Mouse (Mus musculus): ENCODE measurements around the gene Gli3. TPM values are rescaled to one million over a fixed set of nuclear protein-coding genes. Genes with fewer than 3 reads are reported as not detected.

Gli3 gene
- total RNA-seq, 1 experiment from 2014 or later = 10.1 TPM

GRCm38 (mm10) chr13:15495820-15496219, 32.8 kb downstream of the Gli3 start:
- DNase-seq = no peak

DNA sequence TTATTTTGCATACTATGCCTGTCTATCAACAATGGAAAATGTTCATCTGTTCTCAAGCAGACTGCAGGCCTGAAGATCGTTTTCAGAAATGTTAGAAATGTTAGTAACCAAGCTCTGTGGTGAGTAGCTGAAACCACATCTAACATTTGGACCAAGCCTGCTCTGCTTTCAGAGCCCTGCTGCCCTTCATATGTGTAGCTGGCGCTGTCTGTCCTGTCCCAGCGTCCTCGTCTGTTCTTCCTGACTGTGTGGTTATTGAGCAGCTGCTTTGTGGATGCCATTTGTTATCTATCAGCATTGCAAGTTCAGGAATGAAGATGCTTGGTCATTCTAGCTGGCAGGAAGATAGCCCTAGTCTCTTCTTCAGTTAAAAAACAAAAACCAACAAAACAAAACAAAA, 35.3 kb downstream of the Gli3 start:
- DNase-seq = no peak

- DNase-seq = no peak
These were observed 47.9 kb downstream of the Gli3 start for GRCm38 (mm10) chr13:15510925-15511324.

DNA sequence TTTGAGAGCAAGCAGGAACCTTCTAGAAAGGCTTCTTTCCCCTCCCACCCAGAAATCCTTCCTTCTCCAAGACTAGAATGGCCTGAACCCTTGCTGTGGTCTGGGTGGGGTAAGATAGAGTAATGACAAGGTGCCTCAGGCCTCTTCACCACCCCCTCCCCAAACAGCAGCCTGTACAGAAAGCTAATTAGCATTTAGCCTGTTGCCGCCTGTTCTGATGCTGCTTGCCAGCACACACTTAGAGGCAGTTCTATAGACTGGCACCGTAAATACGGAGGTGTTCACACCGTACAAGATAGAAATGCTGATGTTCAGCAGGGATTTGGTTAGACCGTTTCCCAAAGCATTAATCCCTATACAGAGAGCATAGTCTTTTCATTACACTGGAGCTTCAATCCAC, 50.1 kb downstream of the Gli3 start:
- no peak for DNase-seq

- no peak for DNase-seq
These were observed 51.0 kb downstream of the Gli3 start for GRCm38 (mm10) chr13:15514082-15514481.

DNA sequence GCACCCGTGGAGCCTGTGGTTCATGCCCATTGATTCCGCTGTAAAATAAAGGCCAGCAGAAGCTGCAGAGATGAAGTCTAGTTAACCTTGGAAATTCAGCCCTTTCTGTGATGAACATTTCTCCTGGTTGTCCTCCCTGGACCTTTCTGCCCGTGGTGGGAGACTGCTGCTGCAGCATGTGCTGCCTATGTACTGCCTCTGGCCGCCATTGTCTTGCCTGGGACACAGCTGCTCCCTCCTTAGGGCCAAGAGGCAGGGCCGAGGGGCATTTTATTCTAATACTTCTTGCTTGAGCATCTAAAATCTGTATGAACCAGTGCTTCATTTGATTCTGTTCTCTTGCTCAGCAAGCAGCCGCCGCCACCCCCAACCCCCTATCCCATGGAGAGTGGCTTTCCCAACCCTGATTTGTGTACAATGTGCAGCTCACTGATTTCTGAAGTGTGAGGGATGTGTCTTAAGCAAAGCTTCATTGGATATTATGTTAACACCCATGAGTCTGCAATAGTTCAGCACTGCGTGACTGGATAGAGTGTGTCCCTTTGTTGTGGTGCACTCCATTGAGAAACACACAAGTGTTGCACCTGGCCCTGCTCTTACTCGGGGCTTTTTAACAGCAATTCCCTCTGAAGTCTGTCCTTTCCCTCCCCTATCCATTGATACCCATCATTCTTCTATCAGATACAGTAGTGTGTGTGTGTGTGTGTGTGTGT, 54.2 kb downstream of the Gli3 start:
- DNase-seq = no peak

GRCm38 (mm10) chr13:15520353-15520752, 57.3 kb downstream of the Gli3 start:
- DNase-seq = no peak

- no peak for DNase-seq
These were observed 59.1 kb downstream of the Gli3 start for GRCm38 (mm10) chr13:15522153-15522552.

DNA sequence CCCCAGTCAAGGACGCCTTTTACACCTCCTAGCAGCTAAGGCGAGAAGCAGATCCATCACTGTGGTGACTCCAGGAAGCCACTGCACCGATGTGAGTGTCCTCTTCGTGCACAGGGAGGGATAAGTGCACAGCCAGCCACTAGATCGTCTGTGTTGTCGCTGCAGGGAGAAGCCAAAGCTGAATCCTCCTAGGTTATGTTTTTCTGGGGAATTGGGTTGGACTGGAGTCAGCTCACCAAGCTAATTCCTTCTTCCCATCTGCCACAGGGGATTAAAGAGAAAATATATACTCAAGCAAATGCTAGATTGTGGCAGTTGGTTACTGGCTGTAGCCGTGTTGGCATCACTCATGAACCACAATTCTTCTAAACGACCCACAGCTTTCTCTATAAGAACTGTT, 61.2 kb downstream of the Gli3 start:
- no peak for DNase-seq

DNA sequence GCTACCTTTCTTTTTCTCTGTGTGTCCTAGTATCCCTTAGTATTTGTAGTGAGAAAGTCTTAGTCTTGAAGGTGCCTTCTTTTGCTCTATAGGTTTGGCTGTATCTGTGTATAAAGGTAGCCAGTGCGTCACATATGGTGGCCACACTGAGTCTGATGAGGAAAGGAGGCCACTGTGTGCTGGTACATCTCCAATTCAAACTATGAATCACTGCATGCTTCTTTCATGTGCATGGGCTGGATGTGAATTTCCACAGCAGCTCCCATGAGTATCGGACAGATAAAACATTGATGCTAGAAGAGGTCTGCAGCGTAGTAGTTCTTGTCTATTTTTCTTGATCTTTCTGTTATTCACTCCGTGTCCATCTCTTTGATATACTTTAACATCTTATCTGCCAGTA, 63.7 kb downstream of the Gli3 start:
- DNase-seq = no peak

GRCm38 (mm10) chr13:15531568-15531967, 68.5 kb downstream of the Gli3 start:
- DNase-seq = no peak

DNA sequence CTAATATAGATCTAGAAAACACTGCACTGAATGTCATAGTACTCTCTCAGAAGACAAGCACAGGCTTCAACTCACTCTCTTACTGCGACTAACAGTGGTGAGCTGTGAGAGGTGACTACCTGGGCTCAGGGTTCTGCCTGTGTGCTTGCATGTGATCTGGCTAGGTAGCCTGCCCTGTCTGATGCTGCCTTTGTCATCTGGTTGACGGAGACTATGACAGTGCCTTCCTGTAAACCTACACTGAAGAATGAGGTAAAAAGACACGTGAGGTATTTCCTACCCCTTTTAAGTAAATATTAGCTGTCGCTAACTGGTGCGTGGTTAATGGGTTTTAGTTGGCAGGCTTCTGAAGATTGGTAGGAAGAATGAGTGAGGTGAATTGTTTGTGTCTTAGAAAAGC, 74.2 kb downstream of the Gli3 start:
- no peak for DNase-seq

DNA sequence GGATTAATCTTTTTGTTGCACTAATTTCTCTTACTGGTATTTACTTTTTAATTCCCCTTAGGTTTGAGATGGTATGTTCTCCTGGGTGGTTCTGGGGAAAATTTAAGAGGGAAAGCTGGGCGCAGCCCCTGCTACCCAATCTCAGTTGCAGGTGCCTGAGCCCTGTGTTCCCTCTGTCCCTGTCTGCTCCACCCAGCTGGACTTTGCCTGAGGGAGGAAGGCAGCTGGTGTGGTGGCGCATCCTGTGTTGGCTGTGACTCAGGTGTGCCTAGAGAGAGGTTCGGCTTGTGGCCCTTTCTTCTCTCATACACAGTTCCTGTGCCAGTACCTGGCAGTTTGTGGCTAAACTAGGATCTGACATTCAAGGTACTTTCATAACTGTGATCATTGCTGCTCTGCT, 74.6 kb downstream of the Gli3 start:
- DNase-seq = no peak

DNA sequence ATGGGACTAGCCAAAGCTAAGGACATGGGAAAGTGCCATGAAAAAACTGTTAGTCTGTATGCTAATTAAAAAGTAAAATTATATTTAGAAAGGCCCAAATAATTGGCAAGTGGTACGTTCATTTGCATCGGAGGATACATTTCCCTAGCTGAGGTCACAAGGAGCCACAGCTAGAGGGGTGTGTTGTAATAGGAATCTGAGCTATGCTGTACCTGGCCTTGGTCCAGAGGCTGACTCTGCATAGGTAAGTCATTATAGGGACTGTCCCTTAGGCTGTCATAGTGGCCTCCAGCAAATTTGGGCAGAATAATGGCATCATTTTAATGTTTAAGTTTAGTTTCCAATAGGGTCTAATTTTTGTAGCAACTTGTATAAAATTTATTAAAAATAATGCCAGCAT, 75.4 kb downstream of the Gli3 start:
- DNase-seq = no peak

DNA sequence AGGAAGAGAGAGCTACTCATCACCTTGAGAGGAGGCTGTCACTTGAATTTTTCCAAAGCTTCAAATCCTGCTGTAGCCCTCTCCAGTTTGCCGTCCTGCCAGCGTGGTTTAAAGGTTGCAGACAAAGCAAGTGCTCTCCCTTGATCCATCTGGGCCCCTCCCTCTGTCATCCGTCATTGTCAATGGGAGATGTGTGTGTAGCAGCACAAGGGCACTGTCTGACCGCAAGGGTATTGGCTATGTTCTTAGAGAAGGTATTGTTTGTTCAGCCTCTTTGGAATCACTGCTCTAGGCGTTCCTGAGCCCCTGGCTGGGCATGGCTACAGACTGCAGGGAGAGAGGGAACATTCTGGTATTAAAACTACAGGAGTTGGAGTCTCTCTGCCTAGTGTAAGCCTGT, 79.0 kb downstream of the Gli3 start:
- peak; percentile 23 for DNase-seq

DNA sequence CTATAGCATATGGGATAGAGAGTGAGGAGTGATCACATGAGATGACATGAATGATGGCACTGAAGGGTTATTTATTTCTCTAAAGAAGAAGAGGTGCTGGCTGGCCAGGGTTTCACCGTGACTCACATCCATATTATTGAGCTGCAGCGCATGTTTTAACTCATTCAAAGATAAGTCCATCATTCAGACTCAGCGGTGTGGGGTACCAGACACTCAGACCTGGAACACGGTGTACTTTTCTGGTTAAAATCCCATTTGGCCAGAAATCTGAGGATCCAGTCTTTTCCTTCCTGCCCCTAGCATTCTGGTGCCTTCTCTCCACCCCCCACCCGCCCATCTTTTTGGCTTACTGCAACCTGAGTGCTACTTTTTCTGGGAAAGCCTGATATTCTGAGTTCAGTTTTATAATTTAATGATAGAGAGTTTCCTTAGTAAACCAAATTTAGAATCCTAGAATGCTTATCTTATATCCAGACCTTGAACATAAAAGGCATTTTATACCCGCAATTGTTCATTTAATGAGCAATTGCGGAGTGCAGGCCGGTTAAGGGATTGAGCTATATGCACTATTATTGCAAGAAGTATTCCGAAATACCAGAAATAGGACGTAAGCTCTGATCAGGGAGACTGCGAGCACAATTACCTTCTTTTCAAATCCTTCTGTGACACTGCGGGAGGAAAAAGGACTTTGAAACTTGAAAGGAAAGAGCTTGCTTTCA, 80.3 kb downstream of the Gli3 start:
- DNase-seq = no peak

DNA sequence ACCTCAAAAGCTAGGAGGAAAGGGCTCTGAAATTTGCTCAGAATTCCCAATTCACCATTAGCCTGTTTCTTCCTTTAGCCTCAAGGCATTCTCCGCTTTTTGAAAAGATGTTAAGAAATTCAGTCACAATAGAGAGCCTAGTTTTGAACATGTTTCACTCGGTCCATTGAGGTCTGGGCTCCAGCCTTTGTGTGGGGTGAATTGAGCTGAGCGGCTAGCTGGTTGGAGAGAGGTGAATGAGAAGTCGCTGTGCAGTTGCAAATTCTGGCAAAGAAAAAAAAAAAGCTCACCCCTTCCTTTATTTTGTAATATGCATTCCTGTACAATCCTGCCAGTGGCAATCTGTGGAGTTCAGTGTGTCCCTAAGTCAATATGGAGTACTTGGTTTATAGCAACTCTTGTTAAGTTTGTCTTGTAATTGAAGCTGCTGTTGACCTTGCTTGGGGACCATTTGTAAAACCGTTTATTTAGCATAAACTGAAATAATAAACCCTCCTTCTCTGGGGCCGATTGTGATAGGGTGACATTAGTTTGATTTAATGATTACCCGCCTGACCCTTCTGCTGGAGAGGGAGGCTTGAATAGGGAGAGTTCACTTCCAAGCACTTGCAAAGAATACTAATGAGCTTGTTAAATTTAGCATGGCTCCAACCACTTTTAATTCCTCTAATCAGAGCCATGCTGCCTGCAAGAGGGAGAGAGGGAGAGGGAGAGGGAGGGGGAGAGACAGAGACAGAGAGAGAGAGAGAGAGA, 81.0 kb downstream of the Gli3 start:
- no peak for DNase-seq

DNA sequence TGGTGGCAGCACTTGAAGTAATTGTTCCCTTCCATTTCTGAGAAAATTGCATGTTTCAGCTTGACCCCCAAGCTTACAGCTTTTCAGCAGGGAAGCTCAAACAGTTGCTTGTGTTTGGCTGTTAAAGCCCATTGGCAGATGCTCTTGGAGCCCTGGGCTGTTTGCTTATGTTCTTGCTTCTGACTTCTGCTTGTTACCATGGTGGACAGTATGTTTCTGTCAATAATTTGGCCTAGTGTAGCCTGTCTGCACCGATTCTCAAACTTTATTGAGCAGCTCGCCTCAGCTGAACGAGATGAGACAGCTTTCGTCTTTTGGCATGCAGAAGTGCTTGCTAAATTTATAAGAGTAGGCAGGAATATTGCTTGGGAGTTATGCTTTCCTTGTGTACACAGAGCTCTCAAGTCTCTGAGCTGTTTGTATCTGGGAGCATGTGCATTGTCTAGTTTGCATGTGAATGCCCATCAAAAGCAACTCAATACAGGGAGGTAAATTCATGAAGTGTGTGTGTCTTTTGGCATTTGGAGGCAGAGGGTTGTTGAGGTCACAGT, 82.4 kb downstream of the Gli3 start:
- DNase-seq = no peak

DNA sequence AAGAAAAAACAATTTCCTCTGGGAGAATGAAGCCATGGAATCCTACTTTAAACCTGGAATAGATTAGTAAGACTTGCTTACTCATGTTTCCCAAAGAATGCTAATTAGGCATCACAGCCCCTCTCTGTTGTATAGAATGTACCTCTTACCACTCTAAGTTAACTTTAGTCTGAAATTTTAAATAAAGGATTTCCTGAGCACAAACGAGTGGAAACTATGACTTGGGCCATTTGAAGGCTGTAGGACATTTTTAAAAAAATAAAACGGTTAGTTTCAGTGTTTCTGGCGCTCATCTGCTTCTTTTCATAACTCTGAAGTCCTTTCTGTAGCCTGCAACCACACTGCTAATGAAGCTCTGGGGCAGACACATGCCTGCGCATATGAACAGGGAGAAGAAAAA, 83.2 kb downstream of the Gli3 start:
- DNase-seq = no peak

GRCm38 (mm10) chr13:15549466-15549865, 86.4 kb downstream of the Gli3 start:
- no peak for DNase-seq

GRCm38 (mm10) chr13:15550027-15550602, 87.1 kb downstream of the Gli3 start:
- DNase-seq = no peak

DNA sequence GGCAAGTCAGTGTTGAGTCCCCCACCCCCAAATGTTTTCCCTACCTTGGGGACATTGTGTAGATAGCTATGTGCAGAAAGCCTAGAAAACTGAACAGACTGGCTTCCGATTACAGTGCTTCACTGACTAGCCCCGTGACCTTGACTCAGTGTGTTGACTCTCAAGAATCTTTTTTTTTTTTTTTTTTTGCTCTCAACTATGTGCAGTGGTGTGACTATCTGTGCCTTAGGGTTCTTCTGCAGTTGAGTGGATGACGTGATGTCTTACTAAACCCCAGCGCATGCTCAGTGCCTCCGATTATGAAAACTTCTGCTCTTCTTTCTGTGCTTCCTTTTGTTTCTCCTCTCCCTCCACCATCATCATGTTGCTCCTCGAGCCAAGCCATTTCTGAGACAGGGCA, 87.7 kb downstream of the Gli3 start:
- no peak for DNase-seq

- no peak for DNase-seq
These were observed 89.0 kb downstream of the Gli3 start for GRCm38 (mm10) chr13:15552009-15552408.
